Mouse (Mus musculus) adrenal gland, postnatal 14 days (tissue): Measurements from ENCODE around the gene Vmn2r37. TPM values are rescaled to one million over a fixed set of nuclear protein-coding genes. Genes with fewer than 3 reads are reported as not detected.
"Not testable (repeated sequence)": the region's sequence is repeated elsewhere in the genome, so short reads cannot be mapped to it uniquely, and the experiment has no call there.

Experiments used
- DNase-seq: peaks from one replicate; pipeline ENCODE4 v3.0.0; 2021; ENCODE audit warnings: mixed read lengths
- long read RNA-seq, 2 experiments: library from polyadenylated mRNA; stranded (forward); transcript quantifications; one replicate each; pipeline ENCODE4 v2.0.0; 2021
- total RNA-seq: library from RNA; stranded (reverse); gene quantifications from 2 replicates; pipeline ENCODE4 v1.2.3, GENCODE M21; 2021

The Vmn2r37 gene
- total RNA-seq, result not detected in 2 replicates
- long read RNA-seq, experiment 1, result 0 reads
- long read RNA-seq, experiment 2, result 0 reads

DNA sequence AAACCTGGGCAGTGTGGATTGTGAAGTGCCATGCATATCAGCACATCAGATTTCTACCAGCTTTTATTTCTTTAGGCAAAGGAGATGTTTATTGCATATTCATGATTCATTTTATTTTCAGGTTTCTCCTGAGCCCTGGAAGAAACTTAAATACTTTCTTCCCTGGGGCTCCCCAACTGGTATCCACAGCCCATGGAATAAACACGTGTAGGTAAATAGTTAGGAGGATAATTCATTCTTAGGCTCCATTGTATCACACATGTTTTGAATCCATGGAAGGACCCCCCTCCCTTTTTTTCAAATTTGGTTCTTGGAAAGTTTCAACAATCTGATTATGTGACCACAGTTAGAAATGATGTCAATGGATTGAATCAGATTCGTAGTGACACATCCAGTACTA lies at the start of gene Vmn2r37:
Gene Vmn2r37, minus strand, starts transcription at position 101 of the 400 bp plus-strand sequence.
- DNase-seq, result not testable (repeated sequence)

Other genes with a start within 250 kb of the Vmn2r37 start
- not detected in 2 replicates for gene Vmn2r39, start 192.9 kb downstream of the Vmn2r37 start, total RNA-seq
- not detected in 2 replicates for gene Vmn2r38, start 125.8 kb downstream of the Vmn2r37 start, total RNA-seq